Mouse (Mus musculus) lung, postnatal 0 days (tissue): ENCODE measurements around the gene Ajm1.

Source experiments
- CTCF ChIP-seq: IDR thresholded peaks from 2 replicates; pipeline ENCODE4 v1.5.1; 2016; ENCODE audit warnings: antibody characterized with exemption, mild to moderate bottlenecking
- EP300 ChIP-seq: IDR thresholded peaks from 2 replicates; pipeline ENCODE4 v1.6.1; 2016; ENCODE audit warnings: antibody characterized with exemption, mild to moderate bottlenecking, control low read depth

DNA sequence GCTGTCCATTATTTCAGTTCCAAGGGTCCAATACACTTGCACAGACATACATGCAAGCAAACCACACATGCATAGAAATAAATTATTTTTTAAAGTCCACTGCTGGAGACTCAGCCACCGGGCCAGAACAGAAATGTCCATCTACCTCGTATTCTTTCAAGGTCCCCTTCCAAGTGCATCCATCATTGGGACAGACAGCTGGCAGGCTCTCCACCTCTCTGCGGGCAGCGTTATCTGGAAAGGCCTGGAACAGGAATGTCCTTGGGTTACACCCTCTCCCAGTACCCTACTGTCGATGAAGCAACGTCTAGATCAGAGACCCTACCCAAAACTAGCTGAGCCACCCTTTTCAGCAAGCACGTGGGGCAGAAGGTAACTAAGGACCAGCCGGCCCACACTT lies 45.0 kb downstream of the Ajm1 start:
- no peak for TF ChIP-seq CTCF
- TF ChIP-seq EP300, result no peak
